Mouse (Mus musculus): ENCODE measurements around the gene Usp33.
"Not testable (repeated sequence)": the region's sequence is repeated elsewhere in the genome, so short reads cannot be mapped to it uniquely, and the experiment has no call there.

Gene Usp33

GRCm38 (mm10) chr3:152345732-152346632 lies at the start of gene Usp33:
Gene Usp33 (plus strand): TSS chr3:152346478.
- DNase-seq (ENCODE audit: low read depth, low spot score), result peak; percentile 76

DNA sequence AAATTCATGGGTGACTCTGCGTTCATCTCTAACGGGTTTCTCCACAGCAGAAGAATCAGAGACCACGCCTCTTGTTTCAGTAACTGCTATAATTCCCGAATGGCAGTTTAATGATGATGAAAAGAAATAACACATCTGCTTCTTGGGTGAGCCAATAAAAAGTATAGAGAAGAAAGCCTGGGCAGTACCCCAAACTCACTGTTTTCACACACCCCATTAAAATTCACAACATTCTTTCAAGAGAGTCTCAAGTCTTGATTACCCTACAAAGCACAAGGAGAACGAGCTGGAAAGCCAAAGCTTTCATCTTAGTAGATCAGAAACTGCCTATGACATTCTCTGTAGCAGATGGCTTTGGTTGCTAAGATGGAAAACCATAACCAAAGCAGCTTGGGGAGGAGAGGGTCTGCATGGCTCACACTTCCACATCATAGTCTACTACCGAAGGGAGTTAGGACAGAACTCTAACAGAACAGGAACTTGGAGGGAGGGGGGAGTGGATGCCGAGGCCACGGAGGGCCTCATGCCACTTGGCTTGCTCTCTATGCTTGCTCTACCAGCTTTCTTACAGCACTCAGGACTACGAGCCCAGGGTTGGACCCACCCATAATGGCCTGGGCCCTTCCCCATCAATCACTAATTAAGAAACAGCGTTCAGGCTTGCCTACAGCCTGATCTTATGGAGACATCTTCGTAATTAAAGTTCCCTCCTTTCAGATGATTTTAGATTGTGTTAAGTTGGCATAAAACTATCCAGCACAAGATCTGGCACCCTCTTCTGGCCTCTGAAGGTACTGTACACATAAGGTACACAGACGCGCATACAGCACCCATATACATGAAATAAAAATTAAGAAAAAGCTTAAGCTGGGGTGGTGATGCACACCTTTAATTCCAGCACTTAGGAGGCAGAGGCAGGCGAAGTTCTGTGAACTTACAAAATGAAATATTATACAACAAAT lies 45.6 kb upstream of the Usp33 start:
- DNase-seq (ENCODE audit: low read depth, low spot score), result no peak

GRCm38 (mm10) chr3:152302991-152303390 lies 43.3 kb upstream of the Usp33 start:
- DNase-seq (ENCODE audit: low read depth, low spot score), result no peak

DNA sequence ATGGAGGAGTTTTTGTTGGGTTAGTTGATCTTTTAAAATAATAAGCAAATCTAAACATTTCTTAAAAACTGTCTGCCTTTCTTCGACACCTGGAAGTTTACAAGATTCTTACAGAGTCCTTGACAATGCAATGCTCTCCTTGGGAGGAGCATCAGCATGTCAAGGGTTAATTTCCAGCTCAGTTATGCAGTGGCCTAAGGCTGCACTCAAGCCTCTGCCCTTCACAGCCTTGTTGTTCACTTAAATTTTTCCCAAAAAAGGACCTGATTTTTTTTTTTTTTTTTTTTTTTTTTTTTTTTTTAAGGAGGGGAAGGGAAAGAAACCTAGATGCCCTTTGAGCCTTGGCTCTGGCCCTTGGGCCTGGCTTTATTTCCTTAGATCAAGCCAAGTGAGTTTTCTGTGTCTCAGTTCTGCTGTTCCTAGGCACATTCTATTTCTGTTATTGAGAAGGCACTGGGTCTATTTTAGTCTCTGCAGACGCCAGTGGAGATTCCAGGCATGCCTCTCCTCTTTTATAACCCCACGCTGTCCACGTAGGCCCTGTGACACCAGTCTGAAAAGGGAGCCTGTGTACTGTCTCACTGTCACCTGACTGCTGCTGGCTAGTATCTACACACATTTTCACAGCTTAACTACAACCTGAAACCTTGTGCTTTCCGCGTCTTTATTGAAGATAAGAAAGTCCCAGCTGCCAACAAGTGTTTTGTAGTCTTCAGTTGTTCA lies 42.0 kb upstream of the Usp33 start:
- no peak for DNase-seq (ENCODE audit: low read depth, low spot score)

GRCm38 (mm10) chr3:152305080-152305479 lies 41.2 kb upstream of the Usp33 start:
- DNase-seq (ENCODE audit: low read depth, low spot score), result no peak

DNA sequence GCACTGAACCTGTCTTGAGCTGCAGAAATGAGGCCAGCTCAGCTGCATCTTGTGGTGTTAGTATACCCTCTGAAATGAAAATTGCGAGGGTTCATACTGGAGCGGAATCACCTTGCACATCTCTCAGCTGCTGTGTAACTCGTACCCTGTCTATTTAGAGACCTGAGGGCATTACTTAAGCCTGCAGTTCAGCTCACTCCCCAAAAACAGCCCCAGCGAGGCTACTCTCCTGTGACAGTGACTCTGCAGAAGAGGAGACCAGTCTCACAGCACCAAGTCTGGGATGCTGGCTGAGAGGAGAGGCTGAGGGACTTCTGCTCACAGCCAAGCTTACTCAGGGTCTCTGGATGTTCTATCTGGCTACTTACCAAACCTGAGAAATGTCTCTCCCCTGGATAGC lies 40.3 kb upstream of the Usp33 start:
- no peak for DNase-seq (ENCODE audit: low read depth, low spot score)

- DNase-seq (ENCODE audit: low read depth, low spot score), result no peak
Observed at GRCm38 (mm10) chr3:152308485-152309249, 37.6 kb upstream of the Usp33 start.

- DNase-seq (ENCODE audit: low read depth, low spot score), result no peak
Observed at GRCm38 (mm10) chr3:152309250-152309645, 37.0 kb upstream of the Usp33 start.

- DNase-seq (ENCODE audit: low read depth, low spot score), result not testable (repeated sequence)
Observed at GRCm38 (mm10) chr3:152314666-152315065, 31.6 kb upstream of the Usp33 start.

DNA sequence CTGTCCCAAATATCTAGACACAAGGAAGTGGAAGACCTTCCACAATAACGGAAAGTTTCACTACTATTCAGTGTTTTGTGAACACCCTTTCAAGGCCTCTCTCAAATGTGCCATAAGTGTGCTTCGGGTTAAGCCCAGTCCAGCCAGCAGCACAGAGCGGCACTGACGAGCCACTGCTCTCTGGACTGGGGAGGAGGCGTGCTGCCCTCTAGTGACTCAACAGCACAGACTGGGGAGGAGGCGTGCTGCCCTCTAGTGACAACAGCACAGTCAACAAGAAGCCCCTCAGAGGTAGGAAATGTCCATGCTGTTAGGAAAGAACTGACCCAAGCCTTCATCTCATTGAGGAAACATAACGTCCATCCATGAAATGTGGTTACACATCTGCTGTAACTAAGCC lies 30.7 kb upstream of the Usp33 start:
- peak; percentile 8 for DNase-seq (ENCODE audit: low read depth, low spot score)

GRCm38 (mm10) chr3:152316447-152317173 lies 29.7 kb upstream of the Usp33 start:
- not testable (repeated sequence) for DNase-seq (ENCODE audit: low read depth, low spot score)

DNA sequence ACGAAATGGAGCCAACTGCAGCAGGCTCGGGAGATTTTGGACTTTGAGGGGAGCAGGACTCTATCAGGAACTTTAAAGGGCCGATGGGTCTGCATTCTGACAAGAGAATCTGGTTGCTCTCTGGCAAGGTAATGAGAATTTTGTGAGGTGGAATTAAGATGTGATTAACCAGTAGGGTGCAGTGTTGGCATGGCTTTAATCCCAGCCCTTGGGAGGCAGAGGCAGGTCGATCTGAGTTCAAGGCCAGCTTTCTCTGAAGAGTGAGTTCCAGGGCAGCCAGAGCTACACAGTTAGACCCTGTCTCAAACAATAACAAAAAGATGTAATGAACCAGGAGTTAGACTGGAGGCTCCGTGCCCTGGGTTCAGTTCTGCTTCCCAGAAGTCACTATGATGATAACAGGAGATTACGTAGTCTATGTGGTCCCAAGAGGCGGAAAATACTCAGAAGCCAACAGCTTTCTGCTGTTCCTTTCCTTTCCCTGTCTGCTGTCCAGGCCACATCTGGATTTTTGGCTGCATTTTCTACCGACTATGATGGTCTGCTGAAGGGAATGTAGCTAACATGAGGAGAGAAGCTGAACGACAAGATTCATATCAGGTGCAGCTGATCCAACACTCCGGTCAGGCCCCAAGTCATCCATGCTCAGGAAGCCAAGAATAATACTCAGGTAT lies 25.2 kb upstream of the Usp33 start:
- DNase-seq (ENCODE audit: low read depth, low spot score), result no peak

DNA sequence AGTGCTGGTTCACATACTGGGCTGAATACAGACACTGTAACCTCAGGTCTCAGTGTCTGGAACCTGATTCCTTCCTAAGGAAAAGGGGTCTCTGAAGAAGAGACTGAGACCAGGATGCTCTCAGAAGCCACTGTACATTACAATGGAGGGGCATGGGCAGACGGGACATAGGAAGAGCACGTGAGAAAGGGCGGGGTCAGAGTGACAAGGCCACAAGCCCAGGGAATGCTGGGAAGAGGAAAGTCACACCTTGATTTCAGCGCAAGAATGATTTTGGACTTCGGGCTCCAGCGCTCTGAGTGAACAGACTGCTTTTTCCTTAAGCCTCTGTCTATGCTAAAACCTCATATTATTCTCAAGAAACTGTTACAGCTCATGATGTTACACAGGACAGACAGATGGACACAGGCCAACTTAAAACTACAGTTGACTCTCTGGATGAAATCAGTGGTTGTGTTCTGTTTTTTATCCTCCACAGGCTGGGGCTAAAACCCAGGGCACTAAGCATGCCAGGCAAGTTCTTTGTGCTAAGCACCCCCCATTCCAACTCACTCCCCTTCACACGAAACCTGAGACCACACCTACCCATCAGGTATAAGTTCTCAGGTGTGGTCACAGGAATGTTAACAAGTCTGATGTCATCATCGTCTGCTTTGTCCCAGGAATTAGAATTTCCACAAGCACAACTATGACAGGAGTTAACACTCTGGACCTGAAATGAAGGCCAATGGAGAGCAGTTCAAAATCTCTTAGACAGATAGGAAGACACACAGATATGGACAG lies 24.3 kb upstream of the Usp33 start:
- DNase-seq (ENCODE audit: low read depth, low spot score), result no peak

DNA sequence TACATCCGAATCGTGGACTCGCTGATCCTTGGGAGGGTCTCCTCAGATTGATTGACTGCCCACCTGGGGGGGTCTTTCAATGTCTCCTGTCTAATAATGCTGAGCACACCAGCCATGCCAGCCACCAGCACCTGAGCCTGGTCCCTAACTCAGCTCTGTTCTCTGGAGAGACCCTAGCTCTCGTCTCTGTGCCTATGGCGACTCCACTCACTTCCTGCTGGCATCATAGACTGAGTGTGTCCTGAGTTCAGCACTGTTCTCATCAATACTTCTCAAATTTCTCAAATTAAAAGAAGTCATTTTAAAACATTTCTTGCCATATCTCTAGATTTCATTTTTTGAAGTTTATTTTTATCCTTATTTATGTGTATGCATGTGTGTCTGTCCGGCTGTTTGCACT lies 14.2 kb upstream of the Usp33 start:
- no peak for DNase-seq (ENCODE audit: low read depth, low spot score)

- DNase-seq (ENCODE audit: low read depth, low spot score), result no peak
Observed at GRCm38 (mm10) chr3:152332545-152333300, 13.6 kb upstream of the Usp33 start.

DNA sequence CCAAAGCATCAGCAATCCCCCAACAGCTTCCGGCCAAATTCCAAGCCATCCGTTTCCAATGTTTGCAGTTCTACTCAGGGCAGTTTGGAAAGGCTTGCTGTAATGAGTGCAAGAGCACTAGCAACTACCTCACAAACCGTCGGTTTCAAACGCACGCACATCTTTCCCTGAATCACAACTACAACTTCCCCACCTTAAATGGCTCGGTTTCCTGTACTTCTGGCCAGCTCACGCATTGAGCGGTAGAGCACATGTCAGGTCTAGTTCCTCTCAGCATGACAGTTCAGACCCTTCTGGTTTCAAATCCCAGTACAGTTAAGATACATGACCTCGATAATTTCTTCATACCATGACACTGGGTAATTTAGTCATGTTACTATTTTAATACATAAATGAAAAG lies 12.6 kb upstream of the Usp33 start:
- DNase-seq (ENCODE audit: low read depth, low spot score), result no peak

DNA sequence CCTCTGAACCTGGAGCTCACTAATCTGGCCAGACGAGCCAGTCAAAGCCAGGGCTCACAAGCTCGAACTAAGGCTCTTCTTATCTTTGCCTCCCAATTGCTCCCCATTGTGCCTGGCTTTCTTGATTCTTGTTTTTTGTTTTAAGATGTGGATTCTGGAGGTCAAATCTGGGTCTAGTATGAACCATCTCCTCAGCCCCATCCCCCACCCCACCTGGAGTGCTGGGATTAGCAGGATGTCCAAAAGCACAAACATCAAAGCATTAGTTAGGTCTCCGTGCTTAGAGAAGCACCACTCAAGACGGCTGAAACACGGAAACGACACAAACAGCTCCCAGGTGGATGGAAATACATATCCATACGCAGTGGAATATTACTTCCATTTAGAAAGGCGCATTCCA lies 10.2 kb upstream of the Usp33 start:
- no peak for DNase-seq (ENCODE audit: low read depth, low spot score)

Measured in brain, embryonic 18.5 days (tissue).